Mouse (Mus musculus) heart, adult 18-20 months (tissue): ENCODE measurements at regions not wholly inside any gene's neighbourhood (a gene's known extent, or its start where the extent isn't known, plus 50 kb on each side); places are given as distances from the start of the nearest gene placed in this dataset.
A peak's percentile ranks its signal among the peaks of the same experiment; 100 is the strongest.

Source experiments
- DNase-seq, 2 experiments: peaks; one replicate each; pipeline ENCODE4 v3.0.0; 2021 to 2022; ENCODE audit warnings: mixed read lengths in 1 of 2

- no peak for DNase-seq
Measured at GRCm38 (mm10) chr12:15965921-15966320, 149.2 kb upstream of the Trib2 start.

GRCm38 (mm10) chr12:15964073-15964472 lies 147.4 kb upstream of the Trib2 start:
- no peak for DNase-seq

- DNase-seq = no peak
Measured at GRCm38 (mm10) chr12:15961834-15962233, 145.1 kb upstream of the Trib2 start.

- DNase-seq = no peak
Measured at GRCm38 (mm10) chr12:15937443-15938237, 120.9 kb upstream of the Trib2 start.

- DNase-seq = no peak
Measured at GRCm38 (mm10) chr12:15932067-15932466, 115.3 kb upstream of the Trib2 start.

- no peak for DNase-seq
Measured at GRCm38 (mm10) chr12:15931535-15931934, 114.8 kb upstream of the Trib2 start.

- DNase-seq = no peak
Measured at GRCm38 (mm10) chr12:15930155-15930554, 113.4 kb upstream of the Trib2 start.

GRCm38 (mm10) chr12:15929541-15929940 lies 112.8 kb upstream of the Trib2 start:
- no peak for DNase-seq

GRCm38 (mm10) chr12:15918291-15918690 lies 101.6 kb upstream of the Trib2 start:
- no peak for DNase-seq

- no peak for DNase-seq
Measured at GRCm38 (mm10) chr12:15912959-15913358, 96.2 kb upstream of the Trib2 start.

GRCm38 (mm10) chr12:15912491-15912890 lies 95.8 kb upstream of the Trib2 start:
- DNase-seq = no peak

- no peak for DNase-seq
Measured at GRCm38 (mm10) chr12:15911254-15911991, 94.7 kb upstream of the Trib2 start.

- no peak for DNase-seq
Measured at GRCm38 (mm10) chr12:15897539-15897938, 80.8 kb upstream of the Trib2 start.

GRCm38 (mm10) chr12:15896511-15896910 lies 79.8 kb upstream of the Trib2 start:
- DNase-seq = no peak

- no peak for DNase-seq
Measured at GRCm38 (mm10) chr12:15895215-15895614, 78.5 kb upstream of the Trib2 start.

GRCm38 (mm10) chr12:15890591-15890990 lies 73.9 kb upstream of the Trib2 start:
- DNase-seq = no peak

GRCm38 (mm10) chr12:15879907-15880430 lies 63.2 kb upstream of the Trib2 start:
- DNase-seq = peak in 1 of 2 experiments; percentile 2
